Mouse (Mus musculus): ENCODE measurements around the gene Apol7a.

Apol7a gene

GRCm38 (mm10) chr15:77376920-77377319 is 22.0 kb downstream of the Apol7a start:
- intact Hi-C loops (cut with DNase I), result no loop called here

- intact Hi-C loops (cut with DNase I), result no loop called here
Measured at GRCm38 (mm10) chr15:77370588-77370987, 28.3 kb downstream of the Apol7a start.

GRCm38 (mm10) chr15:77369981-77370380 is 28.9 kb downstream of the Apol7a start:
- intact Hi-C loops (cut with DNase I), result loop anchor here (10.0 kb wide), 1 partner anchor 385 kb away; no protein-coding TSS in a partner anchor

- intact Hi-C loops (cut with DNase I), result loop anchor here (10.0 kb wide), 1 partner anchor 384 kb away; no protein-coding TSS in a partner anchor
Measured at GRCm38 (mm10) chr15:77368818-77369320, 30.0 kb downstream of the Apol7a start.

DNA sequence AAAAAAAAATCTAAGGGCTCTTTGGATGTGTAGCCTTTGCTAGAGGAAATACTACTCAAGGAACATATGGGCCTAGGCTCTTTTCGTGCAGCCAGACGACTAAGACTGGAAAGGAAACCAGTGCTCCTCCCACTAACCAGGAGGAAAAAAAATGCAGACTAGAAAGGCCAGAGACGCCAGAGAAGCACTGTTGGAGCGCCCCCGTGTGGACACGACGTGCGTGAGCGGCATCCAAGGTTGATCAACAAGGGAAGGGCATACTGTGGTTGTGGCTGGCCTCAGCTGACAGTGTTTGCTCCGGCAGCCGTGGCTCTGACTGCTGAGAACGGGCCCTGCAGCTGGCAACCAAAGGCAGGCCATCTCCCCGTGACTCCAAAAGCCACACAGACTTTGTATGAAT is 30.8 kb downstream of the Apol7a start:
- intact Hi-C loops (cut with DNase I), result loop anchor here (10.0 kb wide), 1 partner anchor 383 kb away; no protein-coding TSS in a partner anchor

DNA sequence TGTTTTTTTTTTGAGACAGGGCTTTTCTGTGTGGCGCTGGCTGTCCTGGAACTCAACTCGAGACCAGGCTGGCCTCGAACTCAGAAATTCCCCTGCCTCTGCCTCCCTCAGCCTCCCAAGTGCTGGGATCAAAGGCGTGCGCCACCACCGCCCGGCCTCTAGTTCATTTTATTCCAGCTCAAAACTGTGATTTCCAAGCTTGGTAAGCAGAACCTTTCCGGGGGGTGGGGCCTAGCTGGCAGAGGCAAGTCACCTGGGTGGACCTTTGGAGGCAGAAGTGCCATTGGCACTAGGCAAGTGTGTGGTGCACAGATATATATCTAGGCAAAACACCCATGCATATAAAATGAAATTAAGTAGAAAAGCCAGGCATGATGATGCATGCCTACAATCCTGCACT is 31.4 kb downstream of the Apol7a start:
- intact Hi-C loops (cut with DNase I), result loop anchor here (10.0 kb wide), 1 partner anchor 383 kb away; no protein-coding TSS in a partner anchor

- intact Hi-C loops (cut with DNase I), result loop anchor here (10.0 kb wide), 1 partner anchor 382 kb away; no protein-coding TSS in a partner anchor
Measured at GRCm38 (mm10) chr15:77366706-77367484, 32.0 kb downstream of the Apol7a start.

DNA sequence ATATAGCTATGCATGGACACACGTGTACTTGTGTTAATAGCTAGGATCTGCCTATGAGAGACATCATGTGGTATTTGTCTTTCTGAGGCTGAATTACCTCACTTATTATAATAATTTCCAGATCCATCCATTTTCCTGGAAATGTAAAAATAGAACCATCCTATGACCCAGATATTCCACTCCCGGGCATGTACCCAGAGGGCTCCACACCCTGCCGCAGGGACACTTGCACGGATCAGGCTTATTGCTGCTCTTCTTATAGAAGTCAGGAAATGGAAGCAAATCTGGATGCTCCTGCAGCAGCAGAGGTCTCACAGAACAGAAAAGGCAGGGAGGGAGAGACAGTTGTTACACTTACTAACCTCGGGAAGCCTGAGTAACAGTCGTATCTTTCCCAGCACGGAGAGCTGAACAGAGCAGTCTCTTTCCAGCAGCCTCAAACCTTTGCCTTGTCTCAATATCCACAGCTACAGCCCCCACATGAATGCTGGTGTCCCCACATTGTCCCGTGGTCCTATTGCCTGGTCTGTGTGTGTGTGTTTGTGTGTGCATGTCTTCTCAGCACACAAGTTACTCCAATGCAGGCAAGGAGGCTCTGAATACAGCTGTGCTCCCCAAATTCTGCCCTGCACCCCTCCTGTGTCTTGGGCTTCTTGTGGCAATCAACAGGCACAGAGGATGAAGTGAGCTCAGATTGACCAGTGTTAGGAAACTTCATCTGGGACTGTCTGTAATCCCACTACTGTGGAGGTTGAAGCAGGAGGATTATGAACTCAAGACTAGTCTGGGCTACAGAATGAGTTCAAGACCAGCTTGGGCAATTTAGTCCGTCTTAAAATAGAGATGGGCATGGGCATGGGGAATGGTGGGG is 33.0 kb downstream of the Apol7a start:
- intact Hi-C loops (cut with DNase I), result loop anchor here (10.0 kb wide), 1 partner anchor 381 kb away; no protein-coding TSS in a partner anchor

GRCm38 (mm10) chr15:77364026-77364425 is 34.9 kb downstream of the Apol7a start:
- intact Hi-C loops (cut with DNase I), result loop anchor here (10.0 kb wide), 1 partner anchor 379 kb away; no protein-coding TSS in a partner anchor

DNA sequence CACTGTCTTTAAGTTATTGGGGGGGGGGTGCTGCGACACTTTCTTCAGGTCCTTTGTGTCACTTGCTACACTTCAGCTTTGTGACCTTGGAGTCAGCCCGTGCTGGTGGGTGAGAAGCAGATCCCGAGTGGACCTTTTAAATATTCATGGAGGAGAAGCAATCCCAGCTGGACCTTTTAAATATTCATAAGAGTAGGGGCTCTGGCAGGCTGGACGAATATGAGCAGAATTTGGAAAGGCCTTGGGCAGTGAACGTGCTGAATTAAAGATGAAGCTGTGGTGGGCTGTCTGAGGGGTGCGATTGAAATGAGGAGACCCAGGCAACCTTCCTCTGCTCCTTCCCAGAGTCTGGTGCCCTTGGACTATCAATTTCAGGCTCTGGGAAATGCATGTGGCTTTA is 35.3 kb downstream of the Apol7a start:
- intact Hi-C loops (cut with DNase I), result loop anchor here (10.0 kb wide), 1 partner anchor 379 kb away; no protein-coding TSS in a partner anchor

DNA sequence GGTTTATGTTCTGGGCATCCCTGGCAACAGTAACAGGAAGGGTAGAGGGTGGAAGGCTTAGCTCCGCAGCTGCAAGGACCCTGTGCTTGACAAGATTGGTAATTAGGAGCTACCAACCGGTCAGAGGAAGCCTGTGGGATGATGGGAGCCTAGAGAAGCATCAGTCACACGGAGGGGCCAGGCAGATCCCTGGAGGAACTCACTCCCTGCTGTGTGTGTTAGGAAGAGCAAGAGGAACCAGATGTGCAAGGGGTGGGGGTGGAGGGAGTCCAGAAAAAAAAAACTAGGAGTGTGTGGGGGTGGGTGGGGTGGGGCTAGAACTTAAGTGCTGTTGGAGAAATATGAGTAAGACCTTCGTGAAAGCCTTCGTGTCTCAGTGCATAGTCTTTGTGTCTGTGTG is 36.0 kb downstream of the Apol7a start:
- intact Hi-C loops (cut with DNase I), result loop anchor here (10.0 kb wide), 1 partner anchor 378 kb away; no protein-coding TSS in a partner anchor

DNA sequence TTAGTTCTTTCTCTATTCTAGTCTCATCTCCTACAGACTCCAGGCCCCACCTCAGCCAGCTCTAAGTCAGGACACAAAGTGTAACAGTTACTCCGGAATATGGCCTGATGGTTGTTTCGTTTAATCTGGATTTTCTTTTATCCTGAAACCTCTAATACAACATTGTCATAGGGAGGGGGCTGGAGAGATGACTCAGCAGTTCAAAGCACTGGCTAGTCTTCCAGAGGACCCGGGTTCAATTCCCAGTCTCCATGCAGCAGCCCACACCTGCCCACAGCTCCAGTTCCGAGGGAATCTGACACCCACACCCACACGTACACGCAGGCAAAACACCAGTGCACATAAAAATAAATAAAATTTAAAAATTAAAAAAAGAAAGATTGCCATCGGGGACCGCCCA is 39.0 kb downstream of the Apol7a start:
- intact Hi-C loops (cut with DNase I), result loop anchor here (2.0 to 10.0 kb wide), 2 partner anchors 135 to 375 kb away; no protein-coding TSS in a partner anchor

DNA sequence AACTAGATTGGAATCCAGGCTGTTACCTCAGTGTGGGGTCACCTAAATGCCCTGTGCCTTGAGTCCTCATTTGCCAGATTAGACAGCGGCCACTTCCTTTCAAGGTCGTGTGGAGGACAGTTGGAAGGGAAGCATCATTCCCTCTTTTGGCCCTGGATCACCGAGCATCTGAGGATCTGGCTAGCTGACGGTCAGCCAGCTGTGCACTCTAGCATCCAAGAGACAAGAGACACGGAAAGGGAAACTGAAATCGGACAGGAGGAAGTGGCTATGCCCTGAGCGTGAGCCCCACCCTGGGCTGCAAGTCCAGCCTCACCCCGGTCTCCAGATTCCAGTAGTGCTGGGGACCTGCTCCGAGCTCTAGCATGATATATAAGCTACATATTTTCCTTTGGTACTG is 39.4 kb downstream of the Apol7a start:
- intact Hi-C loops (cut with DNase I), result loop anchor here (2.0 kb wide), 1 partner anchor 135 kb away; no protein-coding TSS in a partner anchor

DNA sequence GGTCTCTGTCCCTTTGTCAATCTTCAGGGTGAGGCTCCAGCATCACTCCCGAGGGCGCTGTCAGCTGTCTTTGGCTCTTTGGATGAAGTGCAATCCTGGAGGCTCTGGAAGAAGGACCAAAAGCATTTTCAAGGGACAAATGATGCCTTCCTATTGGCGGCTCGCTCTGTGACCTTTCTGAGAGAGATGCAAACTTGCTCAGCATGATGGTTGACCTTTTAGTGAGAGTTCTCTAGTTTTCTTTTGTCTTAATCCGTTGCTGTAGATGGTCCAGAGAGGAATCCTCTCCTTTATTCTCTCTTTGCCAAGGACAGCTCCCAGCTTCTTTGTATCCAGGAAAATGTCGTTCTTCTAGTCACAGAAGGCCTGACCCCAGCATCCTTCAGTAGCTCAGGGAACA is 39.8 kb downstream of the Apol7a start:
- intact Hi-C loops (cut with DNase I), result loop anchor here (2.0 kb wide), 1 partner anchor 134 kb away; no protein-coding TSS in a partner anchor

DNA sequence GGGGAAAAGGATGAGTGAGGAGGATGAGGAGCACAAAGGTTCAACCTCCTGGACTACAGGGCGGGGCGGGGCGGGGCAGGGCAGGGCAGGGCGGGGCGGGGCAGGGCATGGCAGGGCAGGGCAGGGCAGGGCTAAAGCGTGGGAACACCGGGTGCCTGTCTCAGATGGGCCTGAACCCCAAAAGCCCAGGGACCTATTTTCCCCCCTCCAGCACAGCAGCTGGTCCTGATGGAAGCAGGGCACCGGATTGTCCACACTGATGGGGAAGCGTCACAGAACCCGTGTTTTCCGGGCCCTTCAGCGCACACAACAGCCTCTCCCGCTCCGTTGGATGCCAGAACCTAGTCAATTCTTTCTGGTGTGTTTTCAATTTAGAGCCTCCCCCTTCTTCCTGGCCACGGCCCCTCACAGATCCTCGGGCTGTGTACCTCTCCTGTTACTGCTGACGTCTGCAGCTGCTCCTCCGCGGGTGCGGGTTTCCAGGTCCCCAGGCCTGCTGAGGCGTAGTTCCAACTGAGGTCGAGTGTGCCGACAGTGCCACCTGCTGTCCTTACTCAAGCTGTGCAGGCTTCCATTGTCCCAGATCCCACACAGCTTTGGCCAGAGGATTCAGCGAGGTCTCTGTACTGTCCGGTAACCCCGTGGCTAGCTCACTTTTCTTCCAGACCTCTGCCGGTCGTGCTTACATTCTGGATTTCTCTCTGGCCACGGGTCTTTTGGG is 40.4 kb downstream of the Apol7a start:
- intact Hi-C loops (cut with DNase I), result loop anchor here (2.0 kb wide), 1 partner anchor 134 kb away; no protein-coding TSS in a partner anchor

DNA sequence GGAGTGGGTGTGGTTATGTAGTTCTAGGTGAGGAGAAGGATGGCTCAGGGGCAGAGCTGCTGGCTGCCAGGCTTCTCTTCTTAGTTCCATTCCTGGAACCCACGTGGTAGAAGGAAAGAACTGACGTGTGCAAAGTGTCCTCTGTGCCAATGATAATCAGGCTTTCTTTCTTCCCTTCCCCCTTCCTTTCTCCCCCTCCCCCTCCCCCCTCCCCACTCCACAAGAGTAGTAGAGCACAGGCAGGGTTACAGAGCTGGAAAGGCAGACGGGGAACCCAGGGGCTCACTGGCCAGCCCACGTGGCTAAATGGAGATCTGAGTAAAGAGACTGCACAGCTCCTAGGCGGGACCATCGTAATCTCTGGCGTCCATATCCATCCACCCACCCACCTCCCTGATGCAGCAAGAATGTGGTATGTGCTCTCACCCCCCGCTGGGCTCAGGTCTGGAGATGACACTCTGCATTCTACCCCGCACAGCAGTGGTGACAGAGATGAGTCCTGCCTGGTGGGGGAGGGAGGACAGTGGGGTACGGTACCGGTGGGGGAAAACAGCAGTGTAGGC is 42.6 kb downstream of the Apol7a start:
- intact Hi-C loops (cut with DNase I), result no loop called here

DNA sequence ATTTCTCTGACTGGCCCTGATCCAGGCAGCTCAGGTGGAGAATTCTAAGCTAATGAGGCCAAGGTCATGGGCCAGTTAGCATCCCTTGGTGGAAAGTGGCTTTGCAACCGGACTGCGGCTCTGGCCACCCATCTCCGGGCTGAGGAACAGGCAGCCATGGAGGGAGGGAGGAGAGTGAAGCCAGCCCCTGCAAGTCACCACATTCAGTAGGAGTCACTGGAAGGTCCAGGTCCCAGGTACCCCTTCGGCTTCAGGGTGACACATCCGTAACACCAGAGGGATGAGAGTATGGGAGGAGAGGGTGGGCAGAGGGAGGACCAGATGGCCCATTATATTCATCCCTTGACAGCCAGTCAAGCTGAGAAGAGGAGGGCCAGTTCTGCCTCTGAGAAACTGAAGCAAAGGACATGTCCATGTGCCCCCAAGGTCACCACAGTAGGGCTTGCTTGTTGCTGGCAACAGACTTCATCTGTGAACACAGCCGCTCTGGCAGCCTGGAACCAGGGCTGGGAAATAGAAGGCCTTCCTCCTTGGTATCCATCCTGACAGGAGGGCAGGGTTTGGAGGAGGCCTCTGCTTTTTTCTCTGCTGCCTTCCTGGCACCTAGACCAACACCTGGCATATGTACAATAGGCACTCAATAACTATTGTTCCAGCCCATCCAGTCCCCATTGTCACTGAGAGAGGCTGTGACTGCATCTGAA is 43.9 kb downstream of the Apol7a start:
- intact Hi-C loops (cut with DNase I), result no loop called here

DNA sequence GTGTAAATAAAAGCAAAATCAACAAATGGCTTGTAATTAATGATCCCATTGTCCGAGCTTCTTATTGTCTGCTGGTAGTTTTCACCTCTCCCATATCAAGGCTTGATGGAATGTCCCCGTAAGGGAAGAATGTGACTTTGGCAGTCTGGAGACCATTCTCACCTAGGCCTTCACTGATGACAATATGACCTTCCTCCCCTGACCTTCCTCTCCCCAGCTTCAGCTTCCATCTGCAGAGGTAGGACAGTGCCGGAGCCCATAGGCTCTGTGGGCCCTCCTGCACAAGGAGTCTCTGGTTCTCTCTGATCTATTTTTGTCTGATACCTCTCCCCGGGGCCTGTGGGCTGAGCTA is 44.4 kb downstream of the Apol7a start:
- intact Hi-C loops (cut with DNase I), result no loop called here

DNA sequence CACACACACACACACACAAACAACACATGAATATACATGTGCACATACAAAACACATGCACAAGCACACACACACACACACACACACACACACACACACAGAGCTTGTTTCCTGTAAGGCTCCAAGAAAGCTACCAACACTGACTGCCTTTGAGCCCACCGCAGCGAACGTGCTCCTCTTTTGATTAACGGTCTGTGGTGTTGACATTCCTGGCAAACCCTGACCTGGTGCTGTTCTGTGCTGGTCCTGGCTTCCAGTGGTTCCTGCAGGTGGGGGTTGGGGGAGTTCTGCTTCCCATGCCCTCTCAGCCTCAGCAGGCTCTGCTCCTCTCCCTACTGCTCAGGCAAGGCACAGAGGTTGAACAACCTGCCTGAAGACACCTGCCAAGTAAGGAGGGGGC is 45.1 kb downstream of the Apol7a start:
- intact Hi-C loops (cut with DNase I), result no loop called here

DNA sequence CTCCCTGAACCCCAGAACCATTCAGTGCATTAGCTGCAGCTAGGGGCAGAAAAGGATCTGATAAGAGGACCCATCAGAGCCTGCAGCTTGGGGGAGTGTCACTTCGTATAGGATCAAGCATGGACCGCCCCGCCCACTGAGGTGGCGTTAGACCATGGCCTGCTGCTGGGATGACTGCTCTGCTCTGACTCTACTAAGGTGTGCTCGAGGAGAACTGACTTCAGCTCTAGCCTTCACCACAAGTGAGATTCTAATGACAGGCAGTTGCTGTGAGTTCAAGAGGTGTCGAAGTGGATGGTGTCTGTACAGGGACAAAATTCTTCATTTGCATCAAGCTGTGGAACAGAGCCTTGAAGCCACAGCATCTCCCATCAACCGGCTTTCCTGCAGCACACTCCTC is 46.0 kb downstream of the Apol7a start:
- intact Hi-C loops (cut with DNase I), result no loop called here

Data from adrenal gland (tissue).